Mouse (Mus musculus) limb, embryonic 15.5 days (tissue): ENCODE results near the gene Tor4a. TPM values are rescaled to one million over a fixed set of nuclear protein-coding genes. Genes with fewer than 3 reads are reported as not detected.

Experiments
- ATAC-seq: fragments of 200-750 bp; cut with Nextera tagmentation; 2 replicates; pipeline ENCODE4 v1.8.0; 2017; ENCODE audit warnings: low read depth, moderate TSS enrichment; ENCODE audit not compliant: insufficient number of reproducible peaks, low FRiP score, low TSS enrichment
- H3K27ac ChIP-seq: fragments of 300-500 bp; sonication (generic); 2 replicates; pipeline ENCODE4 v1.5.1; 2015; ENCODE audit warnings: moderate library complexity, mild to moderate bottlenecking, inconsistent platforms
- H3K27me3 ChIP-seq: fragments of 300-500 bp; sonication (generic); 2 replicates; pipeline ENCODE4 v1.6.1; 2015; ENCODE audit warnings: inconsistent platforms
- H3K36me3 ChIP-seq: fragments of 300-500 bp; sonication (generic); 2 replicates; pipeline ENCODE4 v1.6.1; 2015; ENCODE audit warnings: inconsistent platforms
- H3K4me1 ChIP-seq: fragments of 300-500 bp; sonication (generic); 2 replicates; pipeline ENCODE4 v1.6.1; 2015; ENCODE audit warnings: inconsistent platforms
- H3K4me2 ChIP-seq: fragments of 300-500 bp; sonication (generic); 2 replicates; pipeline ENCODE4 v1.6.1; 2015; ENCODE audit warnings: mild to moderate bottlenecking, inconsistent platforms
- H3K4me3 ChIP-seq: fragments of 300-500 bp; sonication (generic); 2 replicates; pipeline ENCODE4 v1.5.1; 2015; ENCODE audit warnings: mild to moderate bottlenecking, inconsistent platforms
- H3K9ac ChIP-seq: fragments of 300-500 bp; sonication (generic); 2 replicates; pipeline ENCODE4 v1.6.1; 2015; ENCODE audit warnings: inconsistent platforms
- H3K9me3 ChIP-seq: fragments of 300-500 bp; sonication (generic); 2 replicates; pipeline ENCODE4 v1.6.1; 2016; ENCODE audit warnings: inconsistent platforms
- WGBS: fragments of 180-500 bp; shearing (Covaris S2); methylation state at CpG from one replicate; pipeline ENCODE4 v1.1.7; 2015; 5-methylcytosine and 5-hydroxymethylcytosine counted together
- polyA plus RNA-seq: library from polyadenylated mRNA; unstranded; fragments of >200 nt; fragmentation: Nextera tagmentation; extraction: Ambion mirVana; gene quantifications from 2 replicates; pipeline ENCODE4 v1.2.1, GENCODE M21; 2015

The Tor4a gene
- polyA plus RNA-seq, result 8.9 and 10.0 TPM in 2 replicates

GRCm38 (mm10) chr2:25196172-25196954, at the start of gene Tor4a:
TSS of gene Tor4a (minus strand) at chr2:25196886.
- Histone ChIP-seq H3K9ac (0 out of 2 replicates have a peak within 1 kb of the TSS, but pooled peaks have one; percentile 14), H3K27ac (peak within 1 kb of the TSS; percentile 71)
- no peak for ATAC-seq

GRCm38 (mm10) chr2:25244144-25244543, 47.5 kb upstream of the Tor4a start:
- Histone ChIP-seq H3K9ac (no peak overlapping the region), H3K27ac (no peak overlapping the region), H3K9me3 (no peaks in the 10 kb centered on the region), H3K4me3 (no peak overlapping the region), H3K27me3 (peaks cover 35% of the 10 kb centered on the region), H3K36me3 (peaks cover 29% of the 10 kb centered on the region), H3K4me2 (no peak overlapping the region), H3K4me1 (peaks cover 28% of the 10 kb centered on the region)
- WGBS, result 84% methylated on average over 4 of the region's 4 CpGs
- no peak for ATAC-seq

More at GRCm38 (mm10) chr2:25196172-25196954, at the start of gene Tor4a:
- H3K4me1 ChIP-seq, result peaks cover 35% of the 10 kb centered on the region
- H3K36me3 ChIP-seq, result peaks cover 32% of the 10 kb centered on the region
- peak within 1 kb of the TSS; percentile 41 for H3K4me2 ChIP-seq
- WGBS, result 5% methylated on average over 8 of the region's 8 CpGs
- no peaks in the 10 kb centered on the region for H3K9me3 ChIP-seq
- peak within 1 kb of the TSS; percentile 32 for H3K4me3 ChIP-seq
- peaks cover 29% of the 10 kb centered on the region for H3K27me3 ChIP-seq

- Histone ChIP-seq H3K27me3 (peaks cover 35% of the 10 kb centered on the region), H3K36me3 (peaks cover 21% of the 10 kb centered on the region), H3K4me3 (no peak overlapping the region), H3K9ac (no peak overlapping the region), H3K9me3 (no peaks in the 10 kb centered on the region), H3K4me2 (no peak overlapping the region), H3K27ac (no peak overlapping the region), H3K4me1 (peaks cover 28% of the 10 kb centered on the region)
- WGBS, result 75% methylated on average over 8 of the region's 8 CpGs
- ATAC-seq, result no peak
These were observed 46.7 kb upstream of the Tor4a start for GRCm38 (mm10) chr2:25243342-25243741.

GRCm38 (mm10) chr2:25242101-25242506, 45.4 kb upstream of the Tor4a start, which contains the start of the genes Rnf208 and Cysrt1:
TSS of gene Rnf208 (plus strand) at chr2:25242255.
TSS of gene Cysrt1 (minus strand) at chr2:25242452.
- Histone ChIP-seq H3K4me2 (peak within 1 kb of the TSS; percentile 97), H3K4me3 (peak within 1 kb of the TSS; percentile 53), H3K9me3 (no peaks in the 10 kb centered on the region), H3K27ac (peak within 1 kb of the TSS; percentile 73), H3K4me1 (peaks cover 28% of the 10 kb centered on the region), H3K9ac (peak within 1 kb of the TSS; percentile 37; the same call in 1 of the 2 replicates), H3K36me3 (peaks cover 11% of the 10 kb centered on the region), H3K27me3 (peaks cover 35% of the 10 kb centered on the region)
- WGBS, result under 1% methylated on average over 40 of the region's 59 CpGs
- no peak for ATAC-seq

- H3K27me3 ChIP-seq, result peaks cover 36% of the 10 kb centered on the region
- peak overlapping the region; percentile 53 for H3K4me3 ChIP-seq
- no peak overlapping the region for H3K9ac ChIP-seq
- no peak overlapping the region; the same call in 1 of the 2 replicates for H3K27ac ChIP-seq
- H3K36me3 ChIP-seq, result peaks cover 10% of the 10 kb centered on the region
- H3K9me3 ChIP-seq, result no peaks in the 10 kb centered on the region
- H3K4me1 ChIP-seq, result peaks cover 28% of the 10 kb centered on the region
- WGBS, result 14% methylated on average over 6 of the region's 6 CpGs
- ATAC-seq, result no peak
- H3K4me2 ChIP-seq, result peak overlapping the region; percentile 97
These were observed 44.7 kb upstream of the Tor4a start for GRCm38 (mm10) chr2:25241438-25241775.

GRCm38 (mm10) chr2:25240723-25241437, 44.2 kb upstream of the Tor4a start:
- H3K9ac ChIP-seq, result 0 out of 2 replicates have a peak overlapping the region, but pooled peaks have one; percentile 21
- H3K4me1 ChIP-seq, result peaks cover 28% of the 10 kb centered on the region
- peak overlapping the region; percentile 53 for H3K4me3 ChIP-seq
- 1% methylated on average over 29 of the region's 29 CpGs for WGBS
- peak overlapping the region; percentile 97 for H3K4me2 ChIP-seq
- H3K9me3 ChIP-seq, result no peaks in the 10 kb centered on the region
- peaks cover 42% of the 10 kb centered on the region for H3K27me3 ChIP-seq
- H3K36me3 ChIP-seq, result peaks cover 5% of the 10 kb centered on the region
- peak; percentile 79 for ATAC-seq
- H3K27ac ChIP-seq, result peak overlapping the region; percentile 73

GRCm38 (mm10) chr2:25240310-25240709, 43.6 kb upstream of the Tor4a start:
- no peak for ATAC-seq
- peak overlapping the region; percentile 97 for H3K4me2 ChIP-seq
- peaks cover 28% of the 10 kb centered on the region for H3K4me1 ChIP-seq
- peak overlapping the region; percentile 53 for H3K4me3 ChIP-seq
- peaks cover 47% of the 10 kb centered on the region for H3K27me3 ChIP-seq
- WGBS, result 53% methylated on average over 8 of the region's 8 CpGs
- H3K27ac ChIP-seq, result peak overlapping the region; percentile 73
- peaks cover 3% of the 10 kb centered on the region; the same call in 1 of the 2 replicates for H3K36me3 ChIP-seq
- 0 out of 2 replicates have a peak overlapping the region, but pooled peaks have one; percentile 21 for H3K9ac ChIP-seq
- no peaks in the 10 kb centered on the region for H3K9me3 ChIP-seq

- Histone ChIP-seq H3K27ac (no peak overlapping the region), H3K27me3 (peaks cover 49% of the 10 kb centered on the region), H3K9me3 (no peaks in the 10 kb centered on the region), H3K4me3 (0 out of 2 replicates have a peak overlapping the region, but pooled peaks have one; percentile 7), H3K9ac (no peak overlapping the region), H3K4me1 (peaks cover 28% of the 10 kb centered on the region), H3K36me3 (no peaks in the 10 kb centered on the region), H3K4me2 (no peak overlapping the region)
- ATAC-seq, result no peak
- WGBS, result 80% methylated on average over 3 of the region's 3 CpGs
These were observed 43.1 kb upstream of the Tor4a start for GRCm38 (mm10) chr2:25239766-25240165.

GRCm38 (mm10) chr2:25238106-25238505, 41.4 kb upstream of the Tor4a start:
- Histone ChIP-seq H3K36me3 (no peaks in the 10 kb centered on the region), H3K27me3 (peaks cover 49% of the 10 kb centered on the region), H3K4me2 (no peak overlapping the region), H3K4me1 (peaks cover 28% of the 10 kb centered on the region), H3K9me3 (no peaks in the 10 kb centered on the region), H3K27ac (no peak overlapping the region), H3K4me3 (no peak overlapping the region), H3K9ac (no peak overlapping the region)
- ATAC-seq, result no peak

- Histone ChIP-seq H3K4me3 (no peak overlapping the region), H3K4me2 (no peak overlapping the region), H3K27ac (no peak overlapping the region; the same call in 1 of the 2 replicates), H3K9me3 (no peaks in the 10 kb centered on the region), H3K4me1 (peaks cover 24% of the 10 kb centered on the region), H3K9ac (no peak overlapping the region), H3K27me3 (peaks cover 48% of the 10 kb centered on the region), H3K36me3 (no peaks in the 10 kb centered on the region)
- WGBS, result 62% methylated on average over 4 of the region's 4 CpGs
- no peak for ATAC-seq
These were observed 40.8 kb upstream of the Tor4a start for GRCm38 (mm10) chr2:25237522-25237921.

GRCm38 (mm10) chr2:25236614-25237013, 39.9 kb upstream of the Tor4a start, which contains the start of gene Rnf224:
TSS of gene Rnf224 (minus strand) at chr2:25236787.
- Histone ChIP-seq H3K4me1 (peaks cover 15% of the 10 kb centered on the region), H3K4me2 (no peak within 1 kb of the TSS), H3K9ac (0 out of 2 replicates have a peak within 1 kb of the TSS, but pooled peaks have one; percentile 7), H3K9me3 (no peaks in the 10 kb centered on the region), H3K36me3 (no peaks in the 10 kb centered on the region), H3K27me3 (peaks cover 41% of the 10 kb centered on the region), H3K4me3 (no peak within 1 kb of the TSS), H3K27ac (no peak within 1 kb of the TSS; the same call in 1 of the 2 replicates)
- WGBS, result 38% methylated on average over 8 of the region's 8 CpGs
- ATAC-seq, result no peak
